Mouse (Mus musculus) heart, embryonic 10.5 days (tissue): Measurements from ENCODE around the gene Lysmd3. TPM values are rescaled to one million over a fixed set of nuclear protein-coding genes. Genes with fewer than 3 reads are reported as not detected.
"Not testable (repeated sequence)": the region's sequence is repeated elsewhere in the genome, so short reads cannot be mapped to it uniquely, and the experiment has no call there.

ENCODE experiments used
- DNase-seq: peaks from one replicate; pipeline ENCODE4 v3.0.0-alpha.2; 2017; ENCODE audit warnings: low spot score
- H3K27ac ChIP-seq: fragments of 300-500 bp; sonication (generic); 2 replicates; pipeline ENCODE4 v1.5.1; 2016; ENCODE audit warnings: mild to moderate bottlenecking
- H3K27me3 ChIP-seq: fragments of 300-500 bp; sonication (generic); 2 replicates; pipeline ENCODE4 v1.6.1; 2016; ENCODE audit warnings: mild to moderate bottlenecking; ENCODE audit not compliant: poor library complexity, insufficient read depth, severe bottlenecking
- H3K36me3 ChIP-seq: fragments of 300-500 bp; sonication (generic); 2 replicates; pipeline ENCODE4 v1.6.1; 2016; ENCODE audit warnings: mild to moderate bottlenecking, moderate library complexity
- H3K4me1 ChIP-seq: fragments of 300-500 bp; sonication (generic); 2 replicates; pipeline ENCODE4 v1.6.1; 2016; ENCODE audit warnings: mild to moderate bottlenecking
- H3K4me3 ChIP-seq: fragments of 300-500 bp; sonication (generic); 2 replicates; pipeline ENCODE4 v1.5.1; 2016; ENCODE audit warnings: mild to moderate bottlenecking, moderate library complexity
- H3K9me3 ChIP-seq: fragments of 300-500 bp; sonication (generic); 2 replicates; pipeline ENCODE4 v1.6.1; 2016; ENCODE audit warnings: mild to moderate bottlenecking, moderate library complexity
- WGBS: fragments of 180-500 bp; shearing (Covaris S2); methylation state at CpG from one replicate; pipeline ENCODE4 v1.1.7; 2016; 5-methylcytosine and 5-hydroxymethylcytosine counted together
- polyA plus RNA-seq: library from polyadenylated mRNA; unstranded; fragments of >200 nt; fragmentation: Nextera tagmentation; extraction: Ambion mirVana; gene quantifications from 2 replicates; pipeline ENCODE4 v1.2.1, GENCODE M21; 2016

Gene Lysmd3
- polyA plus RNA-seq, 1 experiment from 2014 or later: 27.0 TPM

- Histone ChIP-seq H3K4me1 (peaks cover 3% of the 10 kb centered on the region; the same call in 1 of the 2 replicates), H3K27me3 (no peaks in the 10 kb centered on the region), H3K4me3 (no peak overlapping the region), H3K27ac (no peak overlapping the region), H3K9me3 (no peaks in the 10 kb centered on the region), H3K36me3 (no peaks in the 10 kb centered on the region)
- DNase-seq: no peak
- WGBS: 80% methylated on average over 6 of the region's 6 CpGs
These were observed 11.1 kb upstream of the Lysmd3 start for GRCm38 (mm10) chr13:81646348-81646747.

DNA sequence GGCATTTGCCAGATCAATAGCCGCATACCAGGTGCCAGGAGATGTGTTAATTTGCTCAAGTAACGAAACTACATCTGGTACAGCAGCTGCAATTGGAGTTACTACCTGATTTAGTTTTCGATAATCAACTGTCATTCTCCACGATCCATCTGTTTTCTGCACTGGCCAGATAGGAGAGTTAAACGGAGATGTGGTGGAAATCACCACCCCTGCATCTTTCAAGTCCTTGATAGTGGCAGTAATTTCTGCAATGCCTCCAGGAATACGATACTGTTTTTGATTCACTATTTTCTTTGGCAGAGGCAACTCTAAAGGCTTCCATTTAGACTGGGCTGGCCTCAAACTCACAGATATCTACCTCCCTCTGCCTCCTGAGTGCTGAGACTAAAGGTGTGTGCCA lies 7.1 kb upstream of the Lysmd3 start:
- H3K27me3 ChIP-seq, H3K36me3 ChIP-seq, DNase-seq, H3K4me3 ChIP-seq, H3K9me3 ChIP-seq, H3K4me1 ChIP-seq, H3K27ac ChIP-seq: not testable (repeated sequence)
- WGBS: 75% methylated on average over 5 of the region's 6 CpGs

GRCm38 (mm10) chr13:81656091-81656850 lies 1.2 kb upstream of the Lysmd3 start:
- WGBS: 46% methylated on average over 14 of the region's 14 CpGs
- Histone ChIP-seq H3K4me1 (peaks cover 8% of the 10 kb centered on the region), H3K27ac (no peak overlapping the region), H3K36me3 (0 out of 2 replicates have a peak, but pooled peaks cover 3% of the 10 kb centered on the region), H3K4me3 (no peak overlapping the region), H3K9me3 (no peaks in the 10 kb centered on the region), H3K27me3 (no peaks in the 10 kb centered on the region)
- DNase-seq: no peak

- H3K27ac ChIP-seq: peak overlapping the region; percentile 97
- peaks cover 7% of the 10 kb centered on the region; the same call in 1 of the 2 replicates for H3K36me3 ChIP-seq
- no peaks in the 10 kb centered on the region for H3K27me3 ChIP-seq
- peak overlapping the region; percentile 87 for H3K4me3 ChIP-seq
- H3K4me1 ChIP-seq: peaks cover 8% of the 10 kb centered on the region
- DNase-seq: no peak
- no peaks in the 10 kb centered on the region for H3K9me3 ChIP-seq
- WGBS: 20% methylated on average over 5 of the region's 5 CpGs
These were observed 484 bp upstream of the Lysmd3 start for GRCm38 (mm10) chr13:81657008-81657350.

GRCm38 (mm10) chr13:81658053-81658752 lies 740 bp downstream of the Lysmd3 start:
- DNase-seq: no peak
- 10% methylated on average over 21 of the region's 21 CpGs for WGBS
- Histone ChIP-seq H3K27ac (peak overlapping the region; percentile 97), H3K4me1 (peaks cover 8% of the 10 kb centered on the region), H3K9me3 (no peaks in the 10 kb centered on the region), H3K27me3 (no peaks in the 10 kb centered on the region), H3K36me3 (peaks cover 7% of the 10 kb centered on the region; the same call in 1 of the 2 replicates), H3K4me3 (peak overlapping the region; percentile 87)

GRCm38 (mm10) chr13:81663566-81664330 lies 6.3 kb downstream of the Lysmd3 start:
- no peak overlapping the region for H3K4me3 ChIP-seq
- DNase-seq: no peak
- H3K27me3 ChIP-seq: no peaks in the 10 kb centered on the region
- H3K4me1 ChIP-seq: peaks cover 4% of the 10 kb centered on the region
- no peaks in the 10 kb centered on the region for H3K9me3 ChIP-seq
- H3K27ac ChIP-seq: no peak overlapping the region
- H3K36me3 ChIP-seq: peaks cover 45% of the 10 kb centered on the region
- 89% methylated on average over 12 of the region's 12 CpGs for WGBS

GRCm38 (mm10) chr13:81664331-81664698 lies 6.9 kb downstream of the Lysmd3 start:
- Histone ChIP-seq H3K27me3 (no peaks in the 10 kb centered on the region), H3K9me3 (no peaks in the 10 kb centered on the region), H3K4me1 (no peaks in the 10 kb centered on the region), H3K36me3 (peaks cover 49% of the 10 kb centered on the region), H3K27ac (no peak overlapping the region), H3K4me3 (no peak overlapping the region)
- 87% methylated on average over 5 of the region's 5 CpGs for WGBS
- no peak for DNase-seq

DNA sequence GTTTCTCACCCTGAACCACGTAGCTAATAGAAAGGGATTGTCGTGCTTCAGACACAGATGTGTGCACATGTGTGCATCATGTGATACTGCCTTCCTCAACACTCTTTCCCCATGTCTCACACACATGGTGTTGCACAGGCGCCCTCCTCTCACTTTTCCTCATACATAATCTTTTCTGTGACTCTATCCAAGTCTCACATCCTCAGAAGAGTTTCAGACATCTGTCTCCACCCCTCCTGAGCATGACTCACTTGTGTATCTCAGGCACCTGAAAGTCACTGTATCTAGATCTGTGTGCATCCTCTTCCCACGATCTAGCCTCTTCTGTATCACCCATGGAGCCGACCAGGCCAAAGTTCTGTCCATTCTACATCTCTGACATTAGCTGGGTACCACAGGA lies 10.2 kb downstream of the Lysmd3 start:
- WGBS: 88% methylated on average over 5 of the region's 5 CpGs
- Histone ChIP-seq H3K4me1 (no peaks in the 10 kb centered on the region), H3K9me3 (no peaks in the 10 kb centered on the region), H3K36me3 (peaks cover 53% of the 10 kb centered on the region), H3K27ac (no peak overlapping the region), H3K4me3 (no peak overlapping the region), H3K27me3 (no peaks in the 10 kb centered on the region)
- no peak for DNase-seq

- no peak for DNase-seq
- 83% methylated on average over 8 of the region's 8 CpGs for WGBS
- H3K4me3 ChIP-seq: no peak overlapping the region
- H3K27ac ChIP-seq: no peak overlapping the region
- H3K4me1 ChIP-seq: no peaks in the 10 kb centered on the region
- H3K27me3 ChIP-seq: no peaks in the 10 kb centered on the region
- no peaks in the 10 kb centered on the region for H3K9me3 ChIP-seq
- peaks cover 50% of the 10 kb centered on the region for H3K36me3 ChIP-seq
These were observed 17.9 kb downstream of the Lysmd3 start for GRCm38 (mm10) chr13:81675333-81675732.

DNA sequence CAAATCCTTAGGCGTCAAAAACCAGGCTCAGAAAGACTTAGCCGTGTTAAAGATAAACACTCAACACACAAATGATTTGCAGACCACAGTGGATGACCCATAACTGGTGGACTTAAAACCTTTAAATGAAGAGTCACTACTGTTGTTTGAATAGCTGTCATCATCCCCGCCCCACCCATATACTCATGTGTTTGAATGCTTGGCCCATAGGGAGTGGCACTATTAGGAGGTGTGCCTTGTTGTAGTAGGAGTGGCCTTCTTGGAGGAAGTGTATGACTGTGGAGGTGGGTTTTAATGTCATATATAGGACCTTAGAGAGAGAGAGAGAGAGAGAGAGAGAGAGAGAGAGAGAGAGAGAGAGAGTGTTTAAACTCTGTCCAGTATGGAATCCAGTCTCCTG lies 25.6 kb downstream of the Lysmd3 start:
- Histone ChIP-seq H3K36me3 (peaks cover 27% of the 10 kb centered on the region), H3K4me3 (no peak overlapping the region), H3K4me1 (0 out of 2 replicates have a peak, but pooled peaks cover 3% of the 10 kb centered on the region), H3K9me3 (no peaks in the 10 kb centered on the region), H3K27me3 (no peaks in the 10 kb centered on the region), H3K27ac (no peak overlapping the region)
- DNase-seq: no peak
- 91% methylated on average over 3 of the region's 3 CpGs for WGBS

DNA sequence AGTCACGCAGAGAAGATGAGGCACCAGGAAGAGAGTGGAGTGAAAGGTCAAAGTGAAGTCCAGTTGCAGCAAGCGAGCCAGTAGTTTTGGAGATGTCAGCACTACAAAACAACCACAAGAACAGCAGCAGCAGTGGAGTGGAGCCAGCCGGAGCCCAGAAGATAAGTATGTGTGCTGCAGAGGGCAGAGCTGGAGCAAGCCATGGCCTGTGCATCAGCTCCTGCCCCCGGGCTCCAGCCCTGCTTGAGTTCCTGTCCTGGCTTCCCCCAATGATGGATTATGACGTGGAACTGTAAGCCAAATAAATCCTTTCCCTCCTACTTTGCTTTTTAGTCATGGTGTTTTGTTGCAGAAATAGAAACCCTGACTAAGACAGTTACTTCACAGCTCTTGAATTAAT lies 26.8 kb downstream of the Lysmd3 start:
- no peak for DNase-seq
- Histone ChIP-seq H3K9me3 (no peaks in the 10 kb centered on the region), H3K4me3 (no peak overlapping the region), H3K36me3 (peaks cover 27% of the 10 kb centered on the region), H3K27me3 (no peaks in the 10 kb centered on the region), H3K27ac (no peak overlapping the region; the same call in 1 of the 2 replicates), H3K4me1 (0 out of 2 replicates have a peak, but pooled peaks cover 3% of the 10 kb centered on the region)
- WGBS: 74% methylated on average over 5 of the region's 5 CpGs

- Histone ChIP-seq H3K27me3 (no peaks in the 10 kb centered on the region), H3K9me3 (no peaks in the 10 kb centered on the region), H3K36me3 (peaks cover 28% of the 10 kb centered on the region), H3K4me3 (no peak overlapping the region), H3K4me1 (0 out of 2 replicates have a peak, but pooled peaks cover 6% of the 10 kb centered on the region), H3K27ac (no peak overlapping the region)
- no peak for DNase-seq
- WGBS: 92% methylated on average over 3 of the region's 3 CpGs
These were observed 27.4 kb downstream of the Lysmd3 start for GRCm38 (mm10) chr13:81684884-81685283.

DNA sequence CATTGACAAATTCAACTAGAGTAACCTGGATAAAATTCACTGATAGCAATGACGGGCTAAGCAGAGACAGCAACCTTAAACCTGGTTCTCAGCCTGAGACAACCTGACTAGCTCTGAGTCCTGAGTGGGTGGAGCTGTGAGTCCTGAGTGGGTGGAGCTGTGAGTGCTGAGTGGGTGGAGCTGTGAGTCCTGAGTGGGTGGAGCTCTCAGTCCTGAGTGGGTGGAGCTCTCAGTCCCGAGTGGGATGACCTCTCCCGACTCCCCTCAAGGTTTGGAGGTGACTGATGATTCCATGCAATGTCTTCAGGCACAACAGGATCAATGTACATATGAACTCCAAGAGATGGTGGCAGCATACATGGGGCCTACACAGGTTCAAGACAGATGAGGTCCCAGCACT lies 32.1 kb downstream of the Lysmd3 start:
- peak; percentile 77 for DNase-seq
- no peaks in the 10 kb centered on the region for H3K9me3 ChIP-seq
- no peaks in the 10 kb centered on the region for H3K27me3 ChIP-seq
- 0 out of 2 replicates have a peak overlapping the region, but pooled peaks have one; percentile 29 for H3K27ac ChIP-seq
- WGBS: 87% methylated on average over 3 of the region's 3 CpGs
- peaks cover 21% of the 10 kb centered on the region for H3K36me3 ChIP-seq
- peaks cover 17% of the 10 kb centered on the region for H3K4me1 ChIP-seq
- no peak overlapping the region for H3K4me3 ChIP-seq
